Mouse (Mus musculus) hindbrain, embryonic 14.5 days (tissue): ENCODE data around the gene Ninj1. TPM values are rescaled to one million over a fixed set of nuclear protein-coding genes. Genes with fewer than 3 reads are reported as not detected.

Experiments used
- ATAC-seq: fragments of 200-750 bp; cut with Nextera tagmentation; 2 replicates; pipeline ENCODE4 v1.8.0; 2017; ENCODE audit warnings: moderate number of reproducible peaks, mild to moderate bottlenecking, moderate TSS enrichment, moderate library complexity; ENCODE audit not compliant: low FRiP score
- DNase-seq: peaks from one replicate; pipeline ENCODE4 v3.0.0-alpha.2; 2015; ENCODE audit warnings: low spot score
- H3K27ac ChIP-seq: fragments of 300-500 bp; sonication (generic); 2 replicates; pipeline ENCODE4 v1.5.1; 2014; ENCODE audit warnings: mild to moderate bottlenecking, moderate library complexity
- H3K27me3 ChIP-seq: fragments of 300-500 bp; sonication (generic); 2 replicates; pipeline ENCODE4 v1.6.1; 2014; ENCODE audit warnings: mild to moderate bottlenecking, low read length, mixed read lengths; ENCODE audit not compliant: control insufficient read depth, insufficient read depth
- H3K36me3 ChIP-seq: fragments of 300-500 bp; sonication (generic); replicated peaks from 2 replicates; pipeline ENCODE4 v1.6.1; 2014; ENCODE audit not compliant: control insufficient read depth, insufficient read depth
- H3K4me1 ChIP-seq: fragments of 300-500 bp; sonication (generic); replicated peaks from 2 replicates; pipeline ENCODE4 v1.6.1; 2014; ENCODE audit warnings: antibody characterized with exemption, low read length, mixed read lengths; ENCODE audit not compliant: control insufficient read depth, insufficient read depth
- H3K4me2 ChIP-seq: fragments of 300-500 bp; sonication (generic); replicated peaks from 2 replicates; pipeline ENCODE4 v1.6.1; 2014; ENCODE audit warnings: mild to moderate bottlenecking, moderate library complexity
- H3K4me3 ChIP-seq: fragments of 300-500 bp; sonication (generic); replicated peaks from 2 replicates; pipeline ENCODE4 v1.5.1; 2014; ENCODE audit warnings: mild to moderate bottlenecking, low read length
- H3K9ac ChIP-seq: fragments of 300-500 bp; sonication (generic); 2 replicates; pipeline ENCODE4 v1.6.1; 2014
- H3K9me3 ChIP-seq: fragments of 300-500 bp; sonication (generic); 2 replicates; pipeline ENCODE4 v1.6.1; 2016; ENCODE audit warnings: low read length; ENCODE audit not compliant: control insufficient read depth
- WGBS: fragments of 180-500 bp; shearing (Covaris S2); extraction: QIAGEN DNeasy Blood & Tissue Kit; methylation state at CpG from one replicate; pipeline ENCODE4 v1.1.7; 2014; 5-methylcytosine and 5-hydroxymethylcytosine counted together
- polyA plus RNA-seq: library from polyadenylated mRNA; unstranded; fragments of >200 nt; fragmentation: Nextera tagmentation; extraction: Ambion mirVana; gene quantifications from 2 replicates; pipeline ENCODE4 v1.2.1, GENCODE M21; 2014

Gene Ninj1
- polyA plus RNA-seq, 1 experiment from 2014 or later = 33.3 TPM

DNA sequence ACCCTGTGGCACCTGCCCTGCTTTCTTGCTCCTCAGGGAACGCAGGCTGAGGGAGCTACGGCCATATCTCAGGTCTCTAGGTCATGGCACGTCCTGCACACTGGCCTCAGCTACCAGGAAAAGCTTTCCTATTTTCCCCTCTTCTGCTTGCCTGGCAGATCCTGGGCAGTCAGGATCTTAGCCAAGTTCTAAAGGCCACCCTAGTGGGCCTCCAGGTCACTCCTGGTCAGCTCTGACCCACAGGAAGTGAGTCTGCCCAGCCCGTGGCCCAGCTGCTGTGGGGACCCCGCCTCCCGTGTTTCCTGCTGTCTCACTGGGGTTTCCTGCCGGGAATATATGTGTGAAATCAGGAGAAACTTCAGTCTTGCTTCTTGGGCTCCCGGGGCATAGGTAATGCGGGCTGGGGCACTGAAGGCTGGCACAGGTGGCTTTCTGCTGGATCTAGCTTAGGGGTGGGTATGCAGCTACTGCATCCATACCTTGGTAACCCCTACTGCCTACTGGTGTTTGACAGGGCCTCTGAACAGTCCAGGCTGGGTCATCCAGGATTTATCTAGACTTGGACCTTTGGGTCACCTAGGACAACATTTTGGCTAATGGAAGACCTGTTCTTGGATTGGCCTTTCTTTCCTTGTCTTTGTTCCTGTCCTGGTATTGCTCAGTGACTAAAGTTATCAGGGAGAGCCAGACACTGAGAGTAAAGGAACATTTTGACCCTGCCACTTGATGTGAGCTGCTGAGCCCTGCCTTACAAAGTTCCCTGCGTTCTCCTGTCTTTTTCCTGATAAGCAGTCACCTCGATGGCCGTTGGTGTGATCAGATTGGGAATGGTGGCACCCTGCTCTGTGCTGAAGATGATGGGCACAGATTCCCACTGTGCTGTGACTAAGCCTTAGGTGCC lies 2.9 kb downstream of the Ninj1 start:
- WGBS = 82% methylated on average over 12 of the region's 12 CpGs
- Histone ChIP-seq H3K9ac (no peak overlapping the region), H3K4me2 (no peak overlapping the region), H3K27ac (no peak overlapping the region), H3K4me3 (no peak overlapping the region), H3K9me3 (no peaks in the 10 kb centered on the region), H3K4me1 (peaks cover 14% of the 10 kb centered on the region; the same call in 1 of the 2 replicates), H3K27me3 (no peaks in the 10 kb centered on the region), H3K36me3 (no peaks in the 10 kb centered on the region)
- no peak for ATAC-seq
- DNase-seq = no peak

DNA sequence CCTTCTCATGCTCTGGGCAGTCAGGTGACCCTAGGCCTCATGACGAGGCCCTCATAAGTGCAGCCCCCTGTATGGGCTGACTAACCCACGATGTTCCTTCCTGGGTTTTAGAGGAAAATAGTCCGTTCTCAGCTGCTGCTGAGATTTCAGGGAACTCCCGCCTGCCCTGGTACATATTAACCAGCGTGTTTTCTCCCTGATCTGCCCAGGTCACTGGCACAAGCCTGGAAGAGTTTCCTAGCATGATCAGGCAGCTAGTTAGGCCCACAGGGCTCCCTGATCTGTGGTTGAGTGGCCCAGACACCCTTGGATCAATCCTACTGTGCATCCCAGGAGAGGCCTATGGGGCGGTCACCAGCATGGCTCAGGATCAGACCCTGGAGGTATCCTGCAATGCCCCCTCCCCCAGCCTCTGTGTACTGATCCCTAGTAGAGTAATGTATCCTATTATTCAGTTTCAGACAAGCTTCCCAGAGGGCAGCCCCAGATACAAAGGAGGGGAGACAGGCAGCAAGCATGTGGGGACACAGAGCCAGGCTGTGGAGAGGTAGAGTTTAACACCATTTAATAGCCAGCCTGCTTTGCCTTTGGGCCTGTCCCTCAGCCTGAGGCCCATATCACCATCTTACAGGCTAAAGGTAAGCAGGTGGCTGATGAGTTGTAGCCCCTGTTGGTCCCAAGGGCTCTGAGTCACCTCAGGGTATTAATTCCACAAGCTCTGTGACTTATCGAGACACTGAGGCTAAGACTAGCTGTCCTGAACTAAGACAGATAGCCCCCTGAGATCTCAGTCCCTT lies 3.8 kb downstream of the Ninj1 start:
- no peak overlapping the region for H3K27ac ChIP-seq
- peaks cover 14% of the 10 kb centered on the region; the same call in 1 of the 2 replicates for H3K4me1 ChIP-seq
- no peaks in the 10 kb centered on the region for H3K9me3 ChIP-seq
- H3K4me2 ChIP-seq = no peak overlapping the region
- DNase-seq (no peak), ATAC-seq (no peak)
- no peaks in the 10 kb centered on the region for H3K27me3 ChIP-seq
- WGBS = 65% methylated on average over 7 of the region's 7 CpGs
- H3K9ac ChIP-seq = 0 out of 2 replicates have a peak overlapping the region, but pooled peaks have one; percentile 16
- H3K36me3 ChIP-seq = no peaks in the 10 kb centered on the region
- no peak overlapping the region for H3K4me3 ChIP-seq

DNA sequence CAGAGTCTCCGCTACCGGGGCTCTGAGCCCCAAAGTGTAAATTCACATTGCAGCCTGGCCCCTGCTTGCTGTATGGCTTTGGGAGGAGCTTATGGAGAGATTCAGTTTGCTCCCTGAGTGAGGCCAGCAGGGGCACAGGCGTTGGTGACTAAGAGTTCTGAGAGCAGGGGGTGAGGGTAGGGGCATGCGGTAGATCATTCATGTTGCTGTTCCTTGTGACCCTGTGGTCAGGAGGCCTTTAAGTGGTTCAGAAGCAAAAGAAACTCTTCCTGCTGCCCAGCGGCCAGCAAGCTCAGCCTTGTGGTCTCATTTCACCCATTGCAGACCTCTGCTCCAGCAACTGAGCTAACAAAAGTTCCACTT lies 4.4 kb downstream of the Ninj1 start:
- ATAC-seq = no peak
- no peaks in the 10 kb centered on the region for H3K9me3 ChIP-seq

DNA sequence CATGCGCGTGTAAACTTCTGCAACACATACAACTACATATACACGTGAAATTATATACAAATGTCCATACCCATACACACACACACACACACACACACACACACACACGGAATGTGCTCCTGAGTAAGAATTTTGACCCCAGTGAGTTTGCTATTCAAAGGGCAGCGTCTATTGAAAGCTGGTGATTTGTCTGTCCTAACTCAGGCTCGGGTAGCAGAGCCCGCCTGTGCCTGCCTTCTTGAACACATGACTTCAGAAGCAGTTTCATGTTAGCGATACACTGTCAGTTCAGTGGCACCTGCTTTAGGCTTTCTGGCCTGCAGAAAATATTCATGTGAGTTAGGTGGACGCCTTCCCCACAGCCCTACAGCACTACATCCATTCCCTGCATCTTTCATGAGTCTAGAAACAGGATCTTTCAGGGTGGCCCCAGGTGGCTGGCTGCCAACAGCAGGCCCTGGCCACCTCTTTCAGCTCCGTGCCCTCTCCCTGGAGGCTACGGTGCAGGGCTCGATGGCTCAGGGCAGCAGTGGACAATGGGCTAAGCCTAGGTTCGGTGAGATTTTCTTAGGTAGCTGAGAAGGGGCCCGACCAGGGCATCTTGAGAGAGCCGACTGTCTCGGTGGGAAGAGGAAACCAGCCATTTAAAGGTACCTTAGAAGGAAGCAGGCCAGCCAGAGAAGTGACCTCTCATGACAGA lies 5.0 kb downstream of the Ninj1 start:
- H3K27me3 ChIP-seq = no peaks in the 10 kb centered on the region
- H3K9me3 ChIP-seq = no peaks in the 10 kb centered on the region
- no peaks in the 10 kb centered on the region for H3K36me3 ChIP-seq
- DNase-seq = no peak
- WGBS = 64% methylated on average over 16 of the region's 16 CpGs
- no peak overlapping the region; the same call in 1 of the 2 replicates for H3K9ac ChIP-seq
- no peak overlapping the region for H3K4me2 ChIP-seq
- no peak overlapping the region for H3K4me3 ChIP-seq
- peaks cover 14% of the 10 kb centered on the region; the same call in 1 of the 2 replicates for H3K4me1 ChIP-seq
- H3K27ac ChIP-seq = no peak overlapping the region
- no peak for ATAC-seq

More for the DNA sequence above, 4.4 kb downstream of the Ninj1 start:
- peaks cover 14% of the 10 kb centered on the region; the same call in 1 of the 2 replicates for H3K4me1 ChIP-seq
- 47% methylated on average over 5 of the region's 5 CpGs for WGBS
- no peak overlapping the region for H3K4me2 ChIP-seq
- no peaks in the 10 kb centered on the region for H3K27me3 ChIP-seq
- no peaks in the 10 kb centered on the region for H3K36me3 ChIP-seq
- H3K4me3 ChIP-seq = no peak overlapping the region
- H3K9ac ChIP-seq = 0 out of 2 replicates have a peak overlapping the region, but pooled peaks have one; percentile 16
- no peak for DNase-seq
- no peak overlapping the region for H3K27ac ChIP-seq

DNA sequence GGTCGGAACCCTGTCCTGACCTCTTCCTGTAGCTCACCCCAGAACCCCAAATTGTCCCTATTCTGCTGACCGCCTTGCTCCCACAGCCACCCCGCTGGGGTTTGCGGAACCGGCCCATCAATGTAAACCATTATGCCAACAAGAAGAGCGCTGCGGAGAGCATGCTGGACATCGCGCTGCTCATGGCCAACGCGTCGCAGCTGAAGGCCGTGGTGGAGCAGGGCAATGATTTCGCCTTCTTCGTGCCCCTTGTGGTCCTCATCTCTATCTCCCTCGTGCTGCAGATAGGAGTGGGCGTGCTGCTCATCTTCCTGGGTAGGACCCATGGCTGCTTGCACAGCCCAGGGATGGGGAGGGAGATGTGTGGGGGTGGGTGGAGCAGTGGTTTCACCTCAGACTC lies 6.4 kb downstream of the Ninj1 start:
- Histone ChIP-seq H3K4me2 (no peak overlapping the region), H3K9me3 (no peaks in the 10 kb centered on the region), H3K36me3 (no peaks in the 10 kb centered on the region), H3K9ac (no peak overlapping the region), H3K27me3 (no peaks in the 10 kb centered on the region), H3K27ac (no peak overlapping the region), H3K4me1 (peaks cover 9% of the 10 kb centered on the region; the same call in 1 of the 2 replicates), H3K4me3 (no peak overlapping the region)
- DNase-seq = no peak
- WGBS = 97% methylated on average over 17 of the region's 17 CpGs
- no peak for ATAC-seq

DNA sequence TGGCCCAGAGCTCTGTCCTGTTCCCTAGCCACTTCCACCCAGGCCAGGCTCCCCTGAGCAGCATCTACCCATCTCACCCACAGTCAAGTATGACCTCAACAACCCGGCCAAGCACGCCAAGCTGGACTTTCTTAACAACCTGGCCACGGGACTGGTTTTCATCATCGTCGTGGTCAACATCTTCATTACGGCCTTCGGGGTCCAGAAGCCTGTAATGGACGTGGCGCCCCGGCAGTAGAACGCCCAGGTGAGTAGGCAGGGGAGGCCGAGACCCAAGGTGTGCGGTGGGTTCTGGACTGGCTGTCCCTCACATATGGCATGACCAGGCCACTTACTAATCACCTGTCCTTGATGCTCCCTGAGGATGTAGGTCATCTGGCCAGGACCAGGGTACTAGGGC lies 7.5 kb downstream of the Ninj1 start:
- H3K4me2 ChIP-seq = no peak overlapping the region
- ATAC-seq = no peak
- WGBS = 95% methylated on average over 13 of the region's 13 CpGs
- H3K9ac ChIP-seq = no peak overlapping the region
- no peak for DNase-seq
- H3K36me3 ChIP-seq = no peaks in the 10 kb centered on the region
- no peaks in the 10 kb centered on the region for H3K9me3 ChIP-seq
- H3K27ac ChIP-seq = no peak overlapping the region
- no peak overlapping the region for H3K4me3 ChIP-seq
- peaks cover 9% of the 10 kb centered on the region; the same call in 1 of the 2 replicates for H3K4me1 ChIP-seq
- no peaks in the 10 kb centered on the region for H3K27me3 ChIP-seq

DNA sequence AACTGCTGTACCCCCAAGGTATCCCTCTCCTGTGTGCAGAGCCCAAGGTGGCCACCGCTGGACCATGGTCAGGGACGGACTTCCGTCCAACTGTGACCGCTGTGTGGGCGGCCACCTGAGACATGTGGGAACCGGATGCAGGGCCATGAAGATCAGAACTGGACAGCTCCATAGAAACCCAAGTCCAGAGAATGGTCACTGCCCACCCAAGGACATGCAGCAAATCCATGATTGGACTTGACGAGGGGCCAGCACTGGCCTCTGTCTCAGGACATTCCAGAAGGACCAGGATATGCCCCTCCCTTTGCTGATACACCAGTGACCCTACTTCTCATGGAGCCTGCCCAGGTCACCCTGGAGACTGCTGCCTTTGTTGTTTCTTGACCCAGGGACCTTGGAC lies 8.4 kb downstream of the Ninj1 start:
- Histone ChIP-seq H3K9ac (no peak overlapping the region), H3K9me3 (no peaks in the 10 kb centered on the region), H3K27ac (no peak overlapping the region), H3K4me2 (no peak overlapping the region), H3K36me3 (no peaks in the 10 kb centered on the region), H3K4me3 (no peak overlapping the region), H3K4me1 (peaks cover 9% of the 10 kb centered on the region; the same call in 1 of the 2 replicates), H3K27me3 (no peaks in the 10 kb centered on the region)
- WGBS = 86% methylated on average over 7 of the region's 7 CpGs
- DNase-seq (no peak), ATAC-seq (no peak)

DNA sequence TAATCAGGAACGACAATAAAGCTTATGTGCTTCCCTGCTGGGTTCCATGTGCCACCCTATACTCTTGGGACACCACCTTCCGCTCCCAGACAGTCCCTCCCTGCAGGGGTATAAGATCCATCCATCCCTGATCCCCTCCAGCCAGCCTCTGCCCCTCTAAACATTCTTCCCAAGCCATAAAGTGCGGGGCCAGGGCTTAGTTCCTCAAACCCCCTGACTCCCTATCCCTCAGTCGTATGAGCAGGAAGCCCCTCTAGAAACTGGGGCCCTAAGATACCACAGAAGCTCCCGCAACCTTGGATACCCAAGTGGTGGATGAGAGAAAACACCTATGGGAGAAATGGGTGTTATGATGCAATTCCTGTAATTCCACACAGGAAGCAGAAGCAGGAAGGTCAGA lies 8.9 kb downstream of the Ninj1 start:
- 87% methylated on average over 5 of the region's 5 CpGs for WGBS
- Histone ChIP-seq H3K9ac (no peak overlapping the region), H3K4me2 (no peak overlapping the region), H3K27ac (no peak overlapping the region), H3K4me1 (peaks cover 5% of the 10 kb centered on the region; the same call in 1 of the 2 replicates), H3K27me3 (no peaks in the 10 kb centered on the region), H3K36me3 (no peaks in the 10 kb centered on the region), H3K9me3 (no peaks in the 10 kb centered on the region), H3K4me3 (no peak overlapping the region)
- DNase-seq (no peak), ATAC-seq (no peak)

DNA sequence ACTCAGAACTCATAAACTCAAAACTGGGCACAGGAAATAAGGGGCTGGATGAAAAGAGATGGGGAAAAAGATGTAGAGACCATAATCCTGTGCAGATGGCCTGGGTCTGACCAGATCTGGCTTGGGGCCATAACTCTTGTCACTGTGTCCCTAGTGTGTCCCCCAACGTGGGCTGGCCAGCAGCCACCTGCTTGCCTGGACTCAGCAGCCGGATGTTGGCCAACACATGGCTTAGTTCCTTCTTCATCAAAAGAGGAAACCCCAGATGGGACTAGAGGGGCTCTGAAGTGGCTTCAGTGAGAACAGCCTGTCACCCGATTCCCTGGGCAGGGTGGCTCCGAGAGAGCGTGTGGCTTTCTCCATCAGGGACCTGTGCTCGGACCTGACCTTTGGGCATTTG lies 9.5 kb downstream of the Ninj1 start:
- no peak overlapping the region for H3K4me2 ChIP-seq
- ATAC-seq = no peak
- WGBS = 78% methylated on average over 6 of the region's 6 CpGs
- no peak overlapping the region for H3K4me3 ChIP-seq
- H3K4me1 ChIP-seq = no peaks in the 10 kb centered on the region
- no peaks in the 10 kb centered on the region for H3K27me3 ChIP-seq
- no peak overlapping the region for H3K9ac ChIP-seq
- no peaks in the 10 kb centered on the region for H3K9me3 ChIP-seq
- no peak for DNase-seq
- H3K27ac ChIP-seq = no peak overlapping the region
- no peaks in the 10 kb centered on the region for H3K36me3 ChIP-seq
